Mouse (Mus musculus) spleen, embryonic (tissue): ENCODE measurements around the gene Surf6.

Source experiments
- CTCF ChIA-PET: fragments of 350-600 bp; sonication (Branson Sonifier 250); formaldehyde crosslinking; loops from one replicate; lab custom pipeline; 2022; lab: Charles Lee

Surf6 gene

DNA sequence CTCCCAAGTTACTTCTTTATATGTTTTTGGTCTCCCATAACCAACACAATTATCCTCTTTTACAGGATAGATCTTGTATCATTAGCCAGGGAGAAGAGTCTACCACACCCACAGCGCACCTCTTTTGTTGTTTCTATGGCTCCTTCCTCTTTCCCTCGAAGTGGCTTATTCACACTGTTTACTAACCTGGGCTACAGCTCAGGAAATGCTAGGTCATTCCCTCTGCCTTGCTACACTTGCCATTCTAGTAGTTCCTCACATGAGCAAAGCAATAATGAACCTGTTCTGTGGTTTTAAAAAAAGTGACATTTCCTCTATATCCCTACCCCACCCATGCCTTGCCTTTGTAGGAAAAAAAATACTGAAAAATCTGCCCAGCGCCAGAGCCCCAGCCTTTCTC lies 39.8 kb downstream of the Surf6 start:
- CTCF ChIA-PET, result interaction anchor here (0.6 kb wide), 1 partner anchor 15 kb away, joined by 3 read pairs; no protein-coding TSS in a partner anchor

DNA sequence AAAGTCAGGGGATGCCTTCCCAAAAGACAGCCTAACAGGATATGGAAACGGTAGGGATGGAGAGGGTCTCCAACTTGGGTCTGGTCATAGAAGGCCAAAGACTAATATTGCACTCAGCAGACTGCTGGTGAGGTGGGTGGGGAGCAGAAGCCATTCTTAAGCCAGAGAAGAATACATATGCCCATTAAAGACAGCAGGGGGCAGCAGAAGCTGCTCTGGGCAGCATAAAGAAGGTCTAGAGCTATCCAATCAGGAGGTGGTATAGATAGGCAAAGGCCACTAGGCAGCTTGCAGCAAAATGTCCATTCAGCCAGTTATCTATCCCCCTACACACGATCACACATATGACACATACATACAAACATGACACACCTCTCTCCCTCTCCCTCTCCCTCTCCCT lies 55.0 kb downstream of the Surf6 start:
- CTCF ChIA-PET, result interaction anchor here (0.6 to 0.7 kb wide), 2 partner anchors 15 to 171 kb away, joined by 3 to 30 read pairs; no protein-coding TSS in a partner anchor
